Mouse (Mus musculus): ENCODE data around the gene Tmem131. TPM values are rescaled to one million over a fixed set of nuclear protein-coding genes. Genes with fewer than 3 reads are reported as not detected.
A peak's percentile ranks its signal among the peaks of the same experiment; 100 is the strongest.

Gene Tmem131
- polyA plus RNA-seq, 1 experiment, result 46.6 TPM

DNA sequence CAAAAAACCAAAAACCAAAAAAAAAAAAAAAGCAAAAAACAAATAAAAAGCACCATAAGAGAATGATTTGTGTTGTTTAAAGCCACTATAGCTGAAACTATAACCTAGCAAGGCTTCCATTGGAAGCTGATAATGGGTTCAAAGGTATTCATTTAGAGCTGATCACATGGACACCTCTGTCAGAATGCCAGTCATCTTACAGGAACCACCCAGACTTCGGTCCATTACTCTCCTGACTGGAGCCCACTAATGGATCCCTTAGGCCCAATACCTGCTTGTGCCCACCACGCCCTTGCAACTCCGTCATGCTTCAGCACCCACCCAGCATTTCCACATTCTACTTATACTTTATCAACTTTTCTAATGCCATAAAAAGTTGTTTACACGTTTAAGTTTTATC lies 17.2 kb downstream of the Tmem131 start:
- 62% methylated on average over 4 of the region's 4 CpGs for WGBS
- Histone ChIP-seq H3K4me1 (ENCODE audit: control insufficient read depth, insufficient read depth, low read length) (peaks cover 19% of the 10 kb centered on the region), H3K4me3 (replicated peaks; ENCODE audit: control insufficient read depth, low read depth, low read length) (no peak overlapping the region), H3K27ac (ENCODE audit: control insufficient read depth, insufficient read depth, low read depth, low read length, poor library complexity) (no peak overlapping the region)
- TF ChIP-seq POLR2A (IDR thresholded peaks at IDR 0.05; ENCODE audit: borderline replicate concordance, control insufficient read depth, low read depth, low read length) (no peak), CTCF (IDR thresholded peaks at IDR 0.05; ENCODE audit: control insufficient read depth, insufficient read depth, low read length) (no peak)

DNA sequence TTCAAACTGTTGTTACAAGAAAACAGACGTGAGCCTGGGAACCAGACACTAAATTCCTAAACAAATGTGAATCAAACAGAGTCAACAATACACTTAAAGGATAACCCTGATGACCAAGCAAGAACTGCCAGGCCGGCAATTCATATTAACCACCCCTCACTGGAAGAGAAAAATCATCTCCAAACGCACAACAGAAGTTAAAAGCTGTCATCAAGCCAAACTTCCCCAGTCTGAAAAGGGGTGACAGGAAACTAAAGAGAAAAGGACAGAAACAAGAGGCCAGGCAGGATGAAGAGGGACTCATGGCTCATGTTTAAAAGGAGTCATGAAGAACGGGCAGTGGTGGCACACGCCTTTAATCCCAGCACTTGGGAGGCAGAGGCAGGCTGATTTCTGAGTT lies 17.7 kb downstream of the Tmem131 start:
- Histone ChIP-seq H3K4me3 (replicated peaks; ENCODE audit: control insufficient read depth, low read depth, low read length) (no peak overlapping the region), H3K27ac (ENCODE audit: control insufficient read depth, insufficient read depth, low read depth, low read length, poor library complexity) (no peak overlapping the region), H3K4me1 (ENCODE audit: control insufficient read depth, insufficient read depth, low read length) (peaks cover 17% of the 10 kb centered on the region)
- no peak for TF ChIP-seq POLR2A (IDR thresholded peaks at IDR 0.05; ENCODE audit: borderline replicate concordance, control insufficient read depth, low read depth, low read length)
- TF ChIP-seq CTCF (IDR thresholded peaks at IDR 0.05; ENCODE audit: control insufficient read depth, insufficient read depth, low read length), result no peak
- 44% methylated on average over 5 of the region's 5 CpGs for WGBS

DNA sequence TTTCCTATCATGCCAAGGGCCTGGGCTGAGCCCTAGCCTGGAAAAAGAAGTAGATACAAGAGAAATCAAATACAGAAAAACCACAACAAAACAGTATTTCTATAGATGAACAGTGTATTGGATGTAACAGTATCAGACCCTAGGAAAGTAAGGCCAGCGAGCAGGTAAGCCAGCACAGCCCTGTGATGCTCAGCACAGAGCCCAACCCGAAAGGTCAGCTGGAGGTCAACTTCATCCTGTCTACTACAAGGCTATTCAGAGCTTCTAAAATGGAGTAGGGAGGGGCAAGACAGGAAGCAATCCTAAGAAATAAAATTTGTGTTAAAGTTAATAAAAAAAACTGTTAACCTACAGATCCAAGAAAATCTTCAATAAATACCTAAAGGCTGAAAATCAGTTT lies 18.6 kb downstream of the Tmem131 start:
- WGBS, result 88% methylated on average over 2 of the region's 2 CpGs
- TF ChIP-seq CTCF (IDR thresholded peaks at IDR 0.05; ENCODE audit: control insufficient read depth, insufficient read depth, low read length), result no peak
- TF ChIP-seq POLR2A (IDR thresholded peaks at IDR 0.05; ENCODE audit: borderline replicate concordance, control insufficient read depth, low read depth, low read length), result no peak
- Histone ChIP-seq H3K4me3 (replicated peaks; ENCODE audit: control insufficient read depth, low read depth, low read length) (no peak overlapping the region), H3K27ac (ENCODE audit: control insufficient read depth, insufficient read depth, low read depth, low read length, poor library complexity) (no peak overlapping the region), H3K4me1 (ENCODE audit: control insufficient read depth, insufficient read depth, low read length) (peaks cover 18% of the 10 kb centered on the region)

DNA sequence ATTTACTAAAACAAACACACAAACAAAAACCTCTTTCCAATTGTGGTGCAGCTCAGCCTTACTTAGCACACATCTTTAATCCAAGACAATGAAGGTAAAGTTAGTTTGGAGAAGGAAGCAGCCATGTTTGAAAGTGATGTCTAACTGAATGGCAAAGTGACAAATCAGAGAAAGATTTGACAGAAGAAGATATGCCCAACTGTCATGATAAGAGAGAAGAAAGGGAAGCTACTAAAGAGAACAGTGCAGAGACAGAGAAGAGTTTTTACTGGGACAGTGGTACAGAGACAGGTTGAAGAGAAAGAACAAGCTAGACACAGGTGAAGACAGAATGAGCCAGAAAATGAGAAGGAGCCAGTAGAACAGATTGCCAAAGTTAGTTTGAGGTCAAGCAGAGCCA lies 19.6 kb downstream of the Tmem131 start:
- TF ChIP-seq POLR2A (IDR thresholded peaks at IDR 0.05; ENCODE audit: borderline replicate concordance, control insufficient read depth, low read depth, low read length) (no peak), CTCF (IDR thresholded peaks at IDR 0.05; ENCODE audit: control insufficient read depth, insufficient read depth, low read length) (no peak)
- no peak overlapping the region for H3K27ac ChIP-seq (ENCODE audit: control insufficient read depth, insufficient read depth, low read depth, low read length, poor library complexity)
- no peak overlapping the region for H3K4me3 ChIP-seq (replicated peaks; ENCODE audit: control insufficient read depth, low read depth, low read length)
- peaks cover 17% of the 10 kb centered on the region for H3K4me1 ChIP-seq (ENCODE audit: control insufficient read depth, insufficient read depth, low read length)

DNA sequence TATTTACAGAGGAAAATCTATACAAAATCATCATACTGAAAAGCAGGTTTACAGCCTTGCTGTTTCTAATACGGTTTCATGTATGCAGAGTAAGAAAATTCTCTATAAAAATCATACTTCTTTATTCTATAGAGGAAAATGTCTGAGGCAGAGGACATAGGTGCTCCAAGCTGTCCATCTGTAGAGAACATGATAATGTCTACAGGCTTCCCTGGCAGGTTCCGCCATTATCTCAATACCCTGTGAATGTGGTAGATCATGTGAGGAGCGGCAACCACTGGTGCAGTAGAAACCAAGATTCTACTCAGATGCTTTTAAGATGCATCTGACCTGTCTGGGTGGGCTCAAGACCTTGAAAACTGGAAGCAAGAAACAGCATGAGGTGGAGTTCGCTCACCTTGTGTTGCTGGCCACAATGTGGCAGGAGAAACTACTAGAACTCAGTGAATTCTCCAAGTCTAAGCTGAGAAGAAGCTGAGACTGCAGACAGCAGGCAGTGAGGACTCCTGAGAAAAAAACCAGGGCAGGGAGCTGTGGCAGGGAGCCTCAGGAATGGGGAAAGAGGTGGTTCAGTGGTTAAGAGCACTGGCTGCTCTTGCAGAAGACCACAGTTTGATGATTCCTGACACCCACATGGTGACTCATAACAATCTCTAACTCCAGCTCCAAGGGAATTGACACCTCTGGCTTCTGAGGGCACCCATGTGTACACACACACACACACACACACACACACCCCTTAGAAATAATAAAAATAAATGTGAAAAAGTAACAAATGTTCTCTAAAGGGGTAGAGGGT lies 20.6 kb downstream of the Tmem131 start:
- no peak for TF ChIP-seq POLR2A (IDR thresholded peaks at IDR 0.05; ENCODE audit: borderline replicate concordance, control insufficient read depth, low read depth, low read length)
- no peak for TF ChIP-seq CTCF (IDR thresholded peaks at IDR 0.05; ENCODE audit: control insufficient read depth, insufficient read depth, low read length)
- peak overlapping the region; percentile 59 for H3K27ac ChIP-seq (ENCODE audit: control insufficient read depth, insufficient read depth, low read depth, low read length, poor library complexity)
- no peak overlapping the region for H3K4me3 ChIP-seq (replicated peaks; ENCODE audit: control insufficient read depth, low read depth, low read length)
- WGBS, result 78% methylated on average over 4 of the region's 4 CpGs
- H3K4me1 ChIP-seq (ENCODE audit: control insufficient read depth, insufficient read depth, low read length), result peaks cover 18% of the 10 kb centered on the region

DNA sequence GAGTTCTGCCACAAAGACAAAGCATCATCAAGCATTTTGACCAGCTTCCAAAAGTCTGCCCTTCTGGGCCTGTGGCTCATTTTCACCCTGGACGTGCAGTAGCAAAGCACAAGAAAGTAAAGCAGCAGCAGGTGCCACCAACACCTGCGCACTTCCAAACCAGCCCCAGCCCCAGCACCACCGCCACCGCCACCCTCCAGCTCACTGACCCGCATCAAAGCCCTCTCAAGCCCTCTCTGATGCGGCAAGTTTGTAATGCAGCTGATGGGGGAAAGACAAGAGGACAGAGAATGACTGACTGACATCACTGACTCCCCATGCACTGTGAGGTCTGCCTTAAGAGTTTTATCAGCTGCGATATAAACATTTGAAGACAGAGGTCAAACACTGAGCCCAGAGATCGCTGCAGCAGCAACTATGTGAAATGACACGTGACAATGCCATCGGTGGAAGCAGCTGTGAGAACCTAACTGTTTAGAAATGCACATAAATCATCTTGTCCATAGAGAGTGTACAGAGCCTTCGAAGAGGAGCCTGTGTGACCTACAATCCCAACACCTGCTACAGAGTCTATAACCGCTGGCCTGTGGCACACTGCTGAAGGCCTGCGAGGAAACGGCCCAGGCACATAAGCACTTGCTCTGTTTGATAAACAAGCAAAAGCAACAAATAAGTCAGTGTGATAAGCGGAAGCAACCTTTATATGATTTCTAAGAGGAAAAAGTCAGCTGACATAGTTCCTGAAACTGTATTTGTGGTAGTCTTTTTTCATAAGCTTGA lies 21.7 kb downstream of the Tmem131 start:
- Histone ChIP-seq H3K27ac (ENCODE audit: control insufficient read depth, insufficient read depth, low read depth, low read length, poor library complexity) (peak overlapping the region; percentile 46), H3K4me3 (replicated peaks; ENCODE audit: control insufficient read depth, low read depth, low read length) (no peak overlapping the region), H3K4me1 (ENCODE audit: control insufficient read depth, insufficient read depth, low read length) (peaks cover 20% of the 10 kb centered on the region)
- TF ChIP-seq POLR2A (IDR thresholded peaks at IDR 0.05; ENCODE audit: borderline replicate concordance, control insufficient read depth, low read depth, low read length) (no peak), CTCF (IDR thresholded peaks at IDR 0.05; ENCODE audit: control insufficient read depth, insufficient read depth, low read length) (peak; percentile 2; the same call in 1 of the 2 replicates)
- 35% methylated on average over 15 of the region's 15 CpGs for WGBS

DNA sequence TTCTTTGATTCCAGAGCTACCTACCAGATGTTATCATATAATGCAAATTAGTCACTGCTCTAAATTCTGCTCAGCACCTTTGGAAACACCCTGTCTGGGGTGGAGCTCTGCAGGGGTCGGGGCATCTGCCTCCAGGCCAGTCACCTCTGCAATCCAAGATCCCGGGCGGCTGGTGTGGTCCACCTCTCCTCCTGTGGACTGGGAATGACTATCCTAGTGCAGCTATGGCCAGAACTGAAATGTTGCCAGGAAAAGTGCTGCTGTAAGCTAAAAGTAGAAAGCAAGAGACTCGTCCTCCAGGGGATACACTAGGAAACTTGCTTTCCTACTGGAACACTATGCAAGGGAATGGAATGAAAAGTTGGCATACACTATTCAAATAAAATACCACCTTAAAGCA lies 22.7 kb downstream of the Tmem131 start:
- Histone ChIP-seq H3K27ac (ENCODE audit: control insufficient read depth, insufficient read depth, low read depth, low read length, poor library complexity) (peak overlapping the region; percentile 79), H3K4me1 (ENCODE audit: control insufficient read depth, insufficient read depth, low read length) (peaks cover 19% of the 10 kb centered on the region), H3K4me3 (replicated peaks; ENCODE audit: control insufficient read depth, low read depth, low read length) (no peak overlapping the region)
- TF ChIP-seq POLR2A (IDR thresholded peaks at IDR 0.05; ENCODE audit: borderline replicate concordance, control insufficient read depth, low read depth, low read length), result no peak
- TF ChIP-seq CTCF (IDR thresholded peaks at IDR 0.05; ENCODE audit: control insufficient read depth, insufficient read depth, low read length), result no peak
- WGBS, result 70% methylated on average over 4 of the region's 4 CpGs

DNA sequence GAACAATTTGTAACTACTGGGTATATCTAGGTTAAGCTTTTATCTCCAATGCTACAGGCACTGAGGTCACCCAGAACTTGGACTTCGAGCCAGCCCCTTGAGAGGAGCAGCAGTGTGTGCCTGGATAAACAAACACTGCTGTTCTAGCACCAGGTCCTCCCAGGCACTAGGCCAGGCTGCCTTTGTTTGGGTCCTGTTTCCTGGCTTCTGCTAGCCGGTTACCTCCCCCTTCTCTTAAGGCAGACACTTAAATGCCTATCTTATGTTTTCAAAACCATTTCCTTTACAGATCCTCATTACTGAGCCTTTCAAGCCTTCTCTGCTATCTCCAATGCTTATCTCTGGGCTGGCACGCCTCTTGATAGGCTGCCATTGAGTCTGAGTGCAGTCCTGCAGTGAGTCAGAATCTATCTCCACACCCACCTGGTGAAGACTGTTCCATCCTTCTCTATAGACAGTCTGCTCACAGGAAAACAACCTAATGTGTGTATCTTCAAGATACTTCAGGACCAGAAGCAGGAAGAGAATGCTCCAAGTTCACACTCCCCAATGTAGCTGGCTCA lies 23.2 kb downstream of the Tmem131 start:
- no peak overlapping the region for H3K4me3 ChIP-seq (replicated peaks; ENCODE audit: control insufficient read depth, low read depth, low read length)
- no peak for TF ChIP-seq CTCF (IDR thresholded peaks at IDR 0.05; ENCODE audit: control insufficient read depth, insufficient read depth, low read length)
- no peak for TF ChIP-seq POLR2A (IDR thresholded peaks at IDR 0.05; ENCODE audit: borderline replicate concordance, control insufficient read depth, low read depth, low read length)
- peak overlapping the region; percentile 79 for H3K27ac ChIP-seq (ENCODE audit: control insufficient read depth, insufficient read depth, low read depth, low read length, poor library complexity)
- WGBS, result 30% methylated on average over 3 of the region's 3 CpGs
- peaks cover 20% of the 10 kb centered on the region for H3K4me1 ChIP-seq (ENCODE audit: control insufficient read depth, insufficient read depth, low read length)
